Mouse (Mus musculus): ENCODE results near the gene Nploc4.

- no peak for TF ChIP-seq ZC3H11A (IDR thresholded peaks at IDR 0.05; ENCODE audit: borderline replicate concordance, low read depth, low read length)
- TF ChIP-seq MAFK (IDR thresholded peaks at IDR 0.05; ENCODE audit: insufficient read depth, low read depth, low read length), result no peak
- TF ChIP-seq CHD2 (IDR thresholded peaks at IDR 0.05; ENCODE audit: low read depth, low read length), result no peak
Measured at GRCm38 (mm10) chr11:120445475-120445874, 8.0 kb upstream of the Nploc4 start.
